Mouse (Mus musculus): Measurements from ENCODE around the gene 9130230L23Rik. TPM values are rescaled to one million over a fixed set of nuclear protein-coding genes. Genes with fewer than 3 reads are reported as not detected.
"Not testable (repeated sequence)": the region's sequence is repeated elsewhere in the genome, so short reads cannot be mapped to it uniquely, and the experiment has no call there.

Gene 9130230L23Rik
- polyA plus RNA-seq, 1 experiment from 2014 or later = not detected

GRCm38 (mm10) chr5:66000567-66001125 lies 3.4 kb downstream of the 9130230L23Rik start:
- Histone ChIP-seq H3K27me3 (no peaks in the 10 kb centered on the region), H3K27ac (replicated peaks) (no peak overlapping the region), H3K4me2 (no peak overlapping the region), H3K36me3 (no peaks in the 10 kb centered on the region), H3K4me3 (no peak overlapping the region), H3K9me3 (no peaks in the 10 kb centered on the region), H3K9ac (no peak overlapping the region), H3K4me1 (replicated peaks) (no peaks in the 10 kb centered on the region)
- 79% methylated on average over 6 of the region's 6 CpGs for WGBS
- ATAC-seq (ENCODE audit: low FRiP score, low read depth) = no peak

- Histone ChIP-seq H3K4me3 (no peak overlapping the region), H3K27ac (replicated peaks) (no peak overlapping the region), H3K4me1 (replicated peaks) (no peaks in the 10 kb centered on the region), H3K9me3 (no peaks in the 10 kb centered on the region), H3K9ac (no peak overlapping the region), H3K4me2 (no peak overlapping the region), H3K36me3 (no peaks in the 10 kb centered on the region), H3K27me3 (no peaks in the 10 kb centered on the region)
- no peak for ATAC-seq (ENCODE audit: low FRiP score, low read depth)
- WGBS = 75% methylated on average over 7 of the region's 7 CpGs
These were observed 4.0 kb downstream of the 9130230L23Rik start for GRCm38 (mm10) chr5:66000074-66000473.

- Histone ChIP-seq H3K27me3 (no peaks in the 10 kb centered on the region), H3K27ac (replicated peaks) (no peak overlapping the region), H3K4me3 (no peak overlapping the region), H3K4me1 (replicated peaks) (no peaks in the 10 kb centered on the region), H3K9me3 (no peaks in the 10 kb centered on the region), H3K4me2 (no peak overlapping the region), H3K9ac (no peak overlapping the region), H3K36me3 (no peaks in the 10 kb centered on the region)
- no peak for ATAC-seq (ENCODE audit: low FRiP score, low read depth)
- WGBS = 89% methylated on average over 7 of the region's 7 CpGs
These were observed 5.0 kb downstream of the 9130230L23Rik start for GRCm38 (mm10) chr5:65999106-65999505.

- no peak overlapping the region for H3K9ac ChIP-seq
- H3K27ac ChIP-seq (replicated peaks) = no peak overlapping the region
- no peak for ATAC-seq (ENCODE audit: low FRiP score, low read depth)
- no peaks in the 10 kb centered on the region for H3K36me3 ChIP-seq
- H3K4me2 ChIP-seq = no peak overlapping the region
- no peaks in the 10 kb centered on the region for H3K27me3 ChIP-seq
- no peaks in the 10 kb centered on the region for H3K4me1 ChIP-seq (replicated peaks)
- H3K4me3 ChIP-seq = no peak overlapping the region
- no peaks in the 10 kb centered on the region for H3K9me3 ChIP-seq
These were observed 6.3 kb downstream of the 9130230L23Rik start for GRCm38 (mm10) chr5:65997813-65998212.

- no peak overlapping the region for H3K4me3 ChIP-seq
- no peak overlapping the region for H3K9ac ChIP-seq
- no peak overlapping the region for H3K27ac ChIP-seq (replicated peaks)
- 82% methylated on average over 6 of the region's 6 CpGs for WGBS
- ATAC-seq (ENCODE audit: low FRiP score, low read depth) = no peak
- no peaks in the 10 kb centered on the region for H3K4me1 ChIP-seq (replicated peaks)
- no peak overlapping the region for H3K4me2 ChIP-seq
- no peaks in the 10 kb centered on the region for H3K27me3 ChIP-seq
- H3K36me3 ChIP-seq = no peaks in the 10 kb centered on the region
- H3K9me3 ChIP-seq = no peaks in the 10 kb centered on the region
These were observed 9.4 kb downstream of the 9130230L23Rik start for GRCm38 (mm10) chr5:65994643-65995042.

- H3K4me3 ChIP-seq = no peak overlapping the region
- H3K4me2 ChIP-seq = no peak overlapping the region
- H3K36me3 ChIP-seq = no peaks in the 10 kb centered on the region
- H3K4me1 ChIP-seq (replicated peaks) = no peaks in the 10 kb centered on the region
- H3K27ac ChIP-seq (replicated peaks) = no peak overlapping the region
- no peaks in the 10 kb centered on the region for H3K9me3 ChIP-seq
- ATAC-seq (ENCODE audit: low FRiP score, low read depth) = no peak
- WGBS = 98% methylated on average over 2 of the region's 2 CpGs
- H3K9ac ChIP-seq = no peak overlapping the region
- H3K27me3 ChIP-seq = no peaks in the 10 kb centered on the region
These were observed 12.9 kb downstream of the 9130230L23Rik start for GRCm38 (mm10) chr5:65991191-65991590.

GRCm38 (mm10) chr5:65987004-65987403 lies 17.1 kb downstream of the 9130230L23Rik start:
- not testable (repeated sequence) for H3K4me2 ChIP-seq; ATAC-seq (ENCODE audit: low FRiP score, low read depth); H3K4me3 ChIP-seq; H3K27ac ChIP-seq (replicated peaks); H3K27me3 ChIP-seq; H3K9me3 ChIP-seq; H3K36me3 ChIP-seq; H3K4me1 ChIP-seq (replicated peaks); H3K9ac ChIP-seq
- 74% methylated on average over 3 of the region's 3 CpGs for WGBS

GRCm38 (mm10) chr5:65986426-65986825 lies 17.7 kb downstream of the 9130230L23Rik start:
- no peak for ATAC-seq (ENCODE audit: low FRiP score, low read depth)

GRCm38 (mm10) chr5:65975731-65976130 lies 28.4 kb downstream of the 9130230L23Rik start:
- WGBS = 89% methylated on average over 13 of the region's 13 CpGs
- no peak for ATAC-seq (ENCODE audit: low FRiP score, low read depth)

More at GRCm38 (mm10) chr5:65986426-65986825, 17.7 kb downstream of the 9130230L23Rik start:
- no peak overlapping the region for H3K27ac ChIP-seq (replicated peaks)
- H3K9ac ChIP-seq = no peak overlapping the region
- H3K27me3 ChIP-seq = no peaks in the 10 kb centered on the region
- no peak overlapping the region for H3K4me3 ChIP-seq
- no peaks in the 10 kb centered on the region for H3K4me1 ChIP-seq (replicated peaks)
- no peak overlapping the region for H3K4me2 ChIP-seq
- no peaks in the 10 kb centered on the region for H3K36me3 ChIP-seq
- H3K9me3 ChIP-seq = no peaks in the 10 kb centered on the region
- 97% methylated on average over 5 of the region's 5 CpGs for WGBS

GRCm38 (mm10) chr5:65973189-65973588 lies 30.9 kb downstream of the 9130230L23Rik start:
- H3K27ac ChIP-seq (replicated peaks) = no peak overlapping the region
- no peaks in the 10 kb centered on the region for H3K4me1 ChIP-seq (replicated peaks)
- H3K4me3 ChIP-seq = no peak overlapping the region
- H3K4me2 ChIP-seq = no peak overlapping the region
- H3K27me3 ChIP-seq = no peaks in the 10 kb centered on the region
- ATAC-seq (ENCODE audit: low FRiP score, low read depth) = no peak
- H3K36me3 ChIP-seq = no peaks in the 10 kb centered on the region
- no peaks in the 10 kb centered on the region for H3K9me3 ChIP-seq
- 80% methylated on average over 2 of the region's 2 CpGs for WGBS
- H3K9ac ChIP-seq = no peak overlapping the region

More at GRCm38 (mm10) chr5:65975731-65976130, 28.4 kb downstream of the 9130230L23Rik start:
- H3K27me3 ChIP-seq = no peaks in the 10 kb centered on the region
- no peak overlapping the region for H3K4me2 ChIP-seq
- H3K36me3 ChIP-seq = no peaks in the 10 kb centered on the region
- no peak overlapping the region for H3K4me3 ChIP-seq
- no peaks in the 10 kb centered on the region for H3K4me1 ChIP-seq (replicated peaks)
- H3K27ac ChIP-seq (replicated peaks) = no peak overlapping the region
- H3K9ac ChIP-seq = no peak overlapping the region
- H3K9me3 ChIP-seq = no peaks in the 10 kb centered on the region

GRCm38 (mm10) chr5:65968004-65968403 lies 36.1 kb downstream of the 9130230L23Rik start:
- Histone ChIP-seq H3K36me3 (no peaks in the 10 kb centered on the region), H3K4me3 (no peak overlapping the region), H3K9me3 (no peaks in the 10 kb centered on the region), H3K4me1 (replicated peaks) (no peaks in the 10 kb centered on the region), H3K27me3 (no peaks in the 10 kb centered on the region), H3K4me2 (no peak overlapping the region), H3K27ac (replicated peaks) (no peak overlapping the region), H3K9ac (no peak overlapping the region)
- 95% methylated on average over 3 of the region's 3 CpGs for WGBS
- ATAC-seq (ENCODE audit: low FRiP score, low read depth) = no peak

GRCm38 (mm10) chr5:65967091-65967490 lies 37.0 kb downstream of the 9130230L23Rik start:
- Histone ChIP-seq H3K27me3 (no peaks in the 10 kb centered on the region), H3K36me3 (no peaks in the 10 kb centered on the region), H3K9ac (no peak overlapping the region), H3K4me3 (no peak overlapping the region), H3K4me1 (replicated peaks) (no peaks in the 10 kb centered on the region), H3K4me2 (no peak overlapping the region), H3K27ac (replicated peaks) (no peak overlapping the region), H3K9me3 (no peaks in the 10 kb centered on the region)
- no peak for ATAC-seq (ENCODE audit: low FRiP score, low read depth)
- 66% methylated on average over 12 of the region's 12 CpGs for WGBS

- 69% methylated on average over 7 of the region's 7 CpGs for whole genome bisulfite sequencing
- Histone ChIP-seq H3K4me2 (no peak overlapping the region), H3K9ac (no peak overlapping the region), H3K27me3 (no peaks in the 10 kb centered on the region), H3K9me3 (no peaks in the 10 kb centered on the region), H3K36me3 (no peaks in the 10 kb centered on the region), H3K4me1 (replicated peaks) (no peaks in the 10 kb centered on the region), H3K27ac (replicated peaks) (no peak overlapping the region), H3K4me3 (no peak overlapping the region)
- no peak for ATAC-seq (ENCODE audit: low FRiP score, low read depth)
These were observed 38.3 kb downstream of the 9130230L23Rik start for GRCm38 (mm10) chr5:65965771-65966279.
